Mouse (Mus musculus) C2C12 (cell line): Measurements from ENCODE around the gene Pnma5.

Experiments used
- CTCF ChIP-seq: IDR thresholded peaks from one replicate; pipeline ENCODE4 v1.5.1; 2011; ENCODE audit not compliant: control insufficient read depth, insufficient read depth, insufficient read length
- MYOG ChIP-seq: IDR thresholded peaks from one replicate; pipeline ENCODE4 v1.6.1; 2011; ENCODE audit not compliant: control insufficient read depth, insufficient read length; ENCODE audit errors: extremely low read depth

DNA sequence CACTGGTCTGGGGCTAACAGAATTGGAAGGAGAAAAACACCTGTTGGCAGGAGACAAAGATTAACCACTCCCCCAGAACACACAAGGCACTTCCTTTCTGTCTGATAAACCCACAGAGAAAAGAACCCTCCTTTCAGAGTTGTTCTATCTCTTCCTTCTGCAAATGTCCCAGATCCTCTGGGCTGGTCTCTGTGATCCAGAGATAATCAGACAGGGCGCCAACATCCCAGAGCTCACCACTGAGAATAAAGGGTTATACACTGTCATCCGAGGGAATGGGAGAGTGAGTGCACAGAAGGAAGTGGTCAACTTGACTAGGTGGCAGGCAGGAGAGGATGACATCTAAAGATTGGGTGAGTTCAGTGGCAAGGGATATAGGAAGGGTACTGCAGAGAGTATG lies 51.3 kb downstream of the Pnma5 start:
- TF ChIP-seq CTCF (no peak), MYOG (no peak)
